Mouse (Mus musculus) midbrain, embryonic 14.5 days (tissue): Measurements from ENCODE around the gene Ext2. TPM values are rescaled to one million over a fixed set of nuclear protein-coding genes. Genes with fewer than 3 reads are reported as not detected.

Experiments
- ATAC-seq: fragments of 200-750 bp; cut with Nextera tagmentation; 2 replicates; pipeline ENCODE4 v1.8.0; 2017; ENCODE audit warnings: moderate number of reproducible peaks, moderate library complexity; ENCODE audit not compliant: low FRiP score, low TSS enrichment
- DNase-seq: peaks from one replicate; pipeline ENCODE4 v3.0.0-alpha.2; 2015
- H3K27ac ChIP-seq: fragments of 300-500 bp; sonication (generic); replicated peaks from 2 replicates; pipeline ENCODE4 v1.5.1; 2014; ENCODE audit warnings: mild to moderate bottlenecking, low read depth, low read length, moderate library complexity
- H3K27me3 ChIP-seq: fragments of 300-500 bp; sonication (generic); 2 replicates; pipeline ENCODE4 v1.6.1; 2014; ENCODE audit warnings: low read length, control low read depth, mixed read lengths; ENCODE audit not compliant: control insufficient read depth, insufficient read depth
- H3K36me3 ChIP-seq: fragments of 300-500 bp; sonication (generic); 2 replicates; pipeline ENCODE4 v1.6.1; 2014; ENCODE audit warnings: low read length, control low read depth; ENCODE audit not compliant: control insufficient read depth, insufficient read depth
- H3K4me1 ChIP-seq: fragments of 300-500 bp; sonication (generic); 2 replicates; pipeline ENCODE4 v1.6.1; 2014; ENCODE audit warnings: mild to moderate bottlenecking, antibody characterized with exemption, low read length, control low read depth; ENCODE audit not compliant: control insufficient read depth, insufficient read depth
- H3K4me2 ChIP-seq: fragments of 300-500 bp; sonication (generic); 2 replicates; pipeline ENCODE4 v1.6.1; 2014; ENCODE audit warnings: mild to moderate bottlenecking, low read length, moderate library complexity
- H3K4me3 ChIP-seq: fragments of 300-500 bp; sonication (generic); replicated peaks from 2 replicates; pipeline ENCODE4 v1.5.1; 2014; ENCODE audit warnings: low read depth, low read length
- H3K9ac ChIP-seq: fragments of 300-500 bp; sonication (generic); replicated peaks from 2 replicates; pipeline ENCODE4 v1.6.1; 2014; ENCODE audit warnings: mild to moderate bottlenecking, low read length, moderate library complexity
- H3K9me3 ChIP-seq: fragments of 300-500 bp; sonication (generic); 2 replicates; pipeline ENCODE4 v1.6.1; 2016; ENCODE audit warnings: low read length, control low read depth, mixed read lengths; ENCODE audit not compliant: control insufficient read depth
- WGBS: fragments of 180-500 bp; shearing (Covaris S2); extraction: QIAGEN DNeasy Blood & Tissue Kit; methylation state at CpG from one replicate; pipeline ENCODE4 v1.1.7; 2014; 5-methylcytosine and 5-hydroxymethylcytosine counted together
- polyA plus RNA-seq: library from polyadenylated mRNA; unstranded; fragments of >200 nt; fragmentation: Nextera tagmentation; extraction: Ambion mirVana; gene quantifications from 2 replicates; pipeline ENCODE4 v1.2.1, GENCODE M21; 2014

The Ext2 gene
- polyA plus RNA-seq, 1 experiment from 2014 or later, result 69.9 TPM

GRCm38 (mm10) chr2:93706407-93706806 is 116.0 kb downstream of the Ext2 start:
- WGBS, result 96% methylated on average over 2 of the region's 2 CpGs
- Histone ChIP-seq H3K4me2 (no peak overlapping the region), H3K27ac (no peak overlapping the region)

GRCm38 (mm10) chr2:93704195-93704594 is 118.2 kb downstream of the Ext2 start:
- DNase-seq, result no peak
- no peaks in the 10 kb centered on the region for H3K4me1 ChIP-seq
- H3K9ac ChIP-seq, result no peak overlapping the region
- no peak overlapping the region for H3K4me3 ChIP-seq
- H3K27ac ChIP-seq, result no peak overlapping the region
- H3K4me2 ChIP-seq, result no peak overlapping the region
- H3K9me3 ChIP-seq, result no peaks in the 10 kb centered on the region
- H3K36me3 ChIP-seq, result peaks cover 22% of the 10 kb centered on the region
- H3K27me3 ChIP-seq, result no peaks in the 10 kb centered on the region
- ATAC-seq, result no peak
- 92% methylated on average over 4 of the region's 4 CpGs for WGBS

More at GRCm38 (mm10) chr2:93706407-93706806, 116.0 kb downstream of the Ext2 start:
- H3K27me3 ChIP-seq, result no peaks in the 10 kb centered on the region
- no peaks in the 10 kb centered on the region for H3K4me1 ChIP-seq
- no peak overlapping the region for H3K4me3 ChIP-seq
- ATAC-seq (no peak), DNase-seq (no peak)
- H3K9ac ChIP-seq, result no peak overlapping the region
- peaks cover 22% of the 10 kb centered on the region for H3K36me3 ChIP-seq
- no peaks in the 10 kb centered on the region for H3K9me3 ChIP-seq

DNA sequence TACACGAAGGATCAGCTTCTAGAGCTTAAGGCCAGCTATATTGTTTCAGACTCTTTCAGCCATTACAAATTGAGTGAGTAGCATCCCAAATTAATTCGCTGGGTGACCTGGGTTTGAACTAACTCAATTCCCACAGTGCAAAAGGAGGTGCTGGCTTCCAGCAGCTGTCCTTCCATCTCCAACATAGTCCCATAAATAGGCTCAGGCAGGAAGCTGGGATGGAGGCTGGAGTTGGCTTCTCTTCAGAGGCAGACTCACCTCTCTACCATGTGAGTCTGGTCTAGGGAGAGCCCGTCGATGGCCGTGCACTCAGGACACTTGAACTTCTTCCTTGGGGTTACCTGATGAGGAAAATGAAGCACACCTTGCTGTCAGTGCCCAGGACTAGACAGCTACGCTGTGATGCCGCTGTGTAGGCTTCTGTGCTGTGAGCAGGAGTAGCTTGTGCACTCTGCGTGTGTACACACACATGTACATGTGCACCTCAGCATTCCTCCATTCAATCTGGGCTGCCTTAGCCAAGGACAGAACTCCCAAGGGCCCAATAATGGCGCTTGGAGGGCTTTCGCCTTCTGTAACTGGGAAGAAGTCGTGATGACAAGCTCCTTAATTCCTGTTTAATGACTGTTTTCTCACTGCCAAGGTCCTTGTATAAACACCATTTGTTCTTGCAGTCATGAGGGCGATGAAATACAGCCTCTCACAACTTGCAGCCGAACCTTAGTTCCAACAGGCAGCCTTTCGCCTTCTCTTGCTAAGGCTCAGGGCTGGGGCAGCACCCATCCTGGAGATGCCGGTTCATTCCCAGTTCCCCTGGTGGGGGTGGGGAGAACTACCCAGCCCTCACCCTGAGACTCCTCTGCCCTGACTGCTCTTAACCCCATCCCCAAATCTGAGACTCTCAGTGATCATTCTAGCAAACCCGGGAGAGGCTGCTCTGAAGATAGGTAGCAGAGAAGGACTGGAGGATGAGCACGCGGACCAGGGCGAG is 119.1 kb downstream of the Ext2 start:
- peaks cover 22% of the 10 kb centered on the region for H3K36me3 ChIP-seq
- no peak overlapping the region for H3K9ac ChIP-seq
- H3K4me2 ChIP-seq, result no peak overlapping the region
- ATAC-seq, result no peak
- DNase-seq, result no peak
- H3K27ac ChIP-seq, result no peak overlapping the region
- no peak overlapping the region for H3K4me3 ChIP-seq
- no peaks in the 10 kb centered on the region for H3K27me3 ChIP-seq
- WGBS, result 89% methylated on average over 19 of the region's 19 CpGs
- no peaks in the 10 kb centered on the region for H3K4me1 ChIP-seq
- no peaks in the 10 kb centered on the region for H3K9me3 ChIP-seq

DNA sequence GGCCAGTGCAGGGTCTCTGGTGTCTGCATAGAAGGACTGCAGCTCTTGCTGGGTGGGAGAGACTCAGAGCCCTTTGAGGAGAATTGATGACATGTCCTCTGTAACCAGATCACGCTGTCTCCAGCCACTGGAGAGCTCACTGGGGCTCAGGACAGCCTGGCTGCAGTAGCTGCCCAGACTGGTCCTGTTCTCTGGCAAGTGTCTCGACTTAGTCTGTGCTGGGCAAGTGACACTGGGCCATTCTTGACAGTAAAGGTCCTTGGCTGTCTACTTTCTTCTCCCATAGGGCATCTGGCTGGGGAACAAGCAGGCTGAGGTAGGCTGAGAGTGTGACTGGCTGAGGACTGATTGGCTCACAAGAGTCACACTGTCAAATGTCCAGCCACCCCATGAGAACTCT is 123.0 kb downstream of the Ext2 start:
- ATAC-seq (no peak), DNase-seq (no peak)
- H3K27ac ChIP-seq, result no peak overlapping the region
- no peaks in the 10 kb centered on the region for H3K27me3 ChIP-seq
- H3K9me3 ChIP-seq, result no peaks in the 10 kb centered on the region
- no peak overlapping the region for H3K4me3 ChIP-seq
- no peak overlapping the region for H3K9ac ChIP-seq
- H3K4me2 ChIP-seq, result no peak overlapping the region
- no peaks in the 10 kb centered on the region for H3K4me1 ChIP-seq
- WGBS, result 87% methylated on average over 2 of the region's 2 CpGs
- peaks cover 31% of the 10 kb centered on the region for H3K36me3 ChIP-seq

GRCm38 (mm10) chr2:93696181-93696641 is 126.2 kb downstream of the Ext2 start:
- peaks cover 12% of the 10 kb centered on the region for H3K36me3 ChIP-seq
- no peaks in the 10 kb centered on the region for H3K9me3 ChIP-seq
- H3K4me2 ChIP-seq, result no peak overlapping the region
- H3K27ac ChIP-seq, result no peak overlapping the region
- ATAC-seq, result no peak
- H3K4me3 ChIP-seq, result no peak overlapping the region
- 47% methylated on average over 8 of the region's 10 CpGs for WGBS
- no peak overlapping the region for H3K9ac ChIP-seq
- no peaks in the 10 kb centered on the region for H3K4me1 ChIP-seq
- no peak for DNase-seq
- no peaks in the 10 kb centered on the region for H3K27me3 ChIP-seq

DNA sequence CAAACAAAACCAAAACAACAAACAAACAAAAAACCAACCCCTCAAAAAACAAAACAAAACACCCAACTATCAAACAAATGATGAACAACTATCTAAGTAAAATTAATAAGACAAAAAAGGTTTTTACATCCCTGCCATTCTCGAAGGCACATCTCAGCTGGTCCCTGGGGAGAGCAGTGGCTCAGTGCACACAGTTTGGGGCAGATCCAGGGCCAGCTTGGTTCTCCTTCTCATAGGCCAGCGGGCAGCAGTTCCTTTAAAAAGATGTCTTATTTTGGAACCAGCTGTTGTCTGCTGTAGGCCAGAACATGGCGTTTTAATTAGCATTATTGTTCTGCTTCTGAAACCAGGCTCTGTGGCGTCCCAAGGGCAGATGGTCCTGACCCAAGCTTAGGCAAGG is 129.3 kb downstream of the Ext2 start:
- no peak overlapping the region for H3K27ac ChIP-seq
- peaks cover 12% of the 10 kb centered on the region for H3K36me3 ChIP-seq
- DNase-seq, result peak; percentile 21
- no peaks in the 10 kb centered on the region for H3K27me3 ChIP-seq
- no peak overlapping the region for H3K9ac ChIP-seq
- H3K4me3 ChIP-seq, result no peak overlapping the region
- ATAC-seq, result no peak
- 40% methylated on average over 4 of the region's 4 CpGs for WGBS
- H3K9me3 ChIP-seq, result no peaks in the 10 kb centered on the region
- no peak overlapping the region for H3K4me2 ChIP-seq
- 0 out of 2 replicates have a peak, but pooled peaks cover 5% of the 10 kb centered on the region for H3K4me1 ChIP-seq

DNA sequence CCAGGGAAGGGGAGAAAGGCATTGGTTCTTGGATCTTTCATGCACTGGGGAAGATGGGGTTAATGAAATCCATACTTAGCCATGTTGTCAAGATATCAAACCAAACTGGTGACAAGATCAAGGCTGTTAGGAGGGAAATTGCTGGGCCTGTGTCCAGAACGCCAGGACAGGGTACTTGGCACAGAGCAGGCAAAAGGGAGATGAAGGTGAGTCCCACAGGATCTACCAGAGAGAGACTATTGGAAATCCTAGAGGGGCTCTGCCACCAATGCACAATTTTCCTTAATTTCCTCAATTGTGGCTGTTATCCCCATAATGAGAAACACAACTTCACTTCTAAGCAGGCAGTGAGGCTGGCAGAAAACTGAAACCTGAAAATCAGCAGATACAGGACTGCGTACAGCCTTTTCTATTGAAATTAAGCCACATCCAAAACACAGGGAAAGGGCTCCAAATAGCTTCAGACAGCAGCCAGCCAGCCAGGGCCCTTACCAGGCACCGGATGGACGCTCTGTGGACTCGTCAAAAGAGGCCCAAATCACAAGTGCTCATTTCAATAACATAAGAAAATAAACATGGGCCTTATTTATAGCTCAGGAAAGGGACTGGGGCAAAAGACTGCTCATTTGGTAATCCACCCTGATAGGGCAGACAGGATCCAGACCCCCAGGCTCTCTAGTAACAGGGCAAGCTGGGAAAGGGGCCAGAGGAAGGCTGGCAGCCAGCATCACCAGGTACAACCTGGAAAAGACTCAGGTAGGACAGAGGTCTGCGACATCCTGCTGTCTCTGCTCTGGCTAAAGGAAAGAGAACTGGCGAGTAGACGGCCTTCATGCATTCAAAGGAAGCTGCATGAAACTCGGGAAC is 132.1 kb downstream of the Ext2 start:
- no peak overlapping the region for H3K4me3 ChIP-seq
- no peak overlapping the region for H3K9ac ChIP-seq
- peaks cover 7% of the 10 kb centered on the region for H3K36me3 ChIP-seq
- WGBS, result 77% methylated on average over 9 of the region's 9 CpGs
- no peak overlapping the region for H3K4me2 ChIP-seq
- no peak for DNase-seq
- no peak for ATAC-seq
- no peaks in the 10 kb centered on the region for H3K27me3 ChIP-seq
- H3K27ac ChIP-seq, result no peak overlapping the region
- no peaks in the 10 kb centered on the region for H3K9me3 ChIP-seq
- 0 out of 2 replicates have a peak, but pooled peaks cover 5% of the 10 kb centered on the region for H3K4me1 ChIP-seq

- no peaks in the 10 kb centered on the region for H3K9me3 ChIP-seq
- DNase-seq (no peak), ATAC-seq (no peak)
- H3K27me3 ChIP-seq, result no peaks in the 10 kb centered on the region
- 50% methylated on average over 8 of the region's 8 CpGs for WGBS
- 0 out of 2 replicates have a peak, but pooled peaks cover 3% of the 10 kb centered on the region for H3K4me1 ChIP-seq
- no peak overlapping the region for H3K9ac ChIP-seq
- no peak overlapping the region for H3K4me3 ChIP-seq
- no peak overlapping the region for H3K4me2 ChIP-seq
- H3K27ac ChIP-seq, result no peak overlapping the region
- no peaks in the 10 kb centered on the region for H3K36me3 ChIP-seq
Measured at GRCm38 (mm10) chr2:93683674-93684073, 138.7 kb downstream of the Ext2 start.
